Mouse (Mus musculus) liver, postnatal 0 days (tissue): ENCODE measurements at regions not wholly inside any gene's neighbourhood (a gene's known extent, or its start where the extent isn't known, plus 50 kb on each side); places are given as distances from the start of the nearest gene placed in this dataset.
"Not testable (repeated sequence)": the region's sequence is repeated elsewhere in the genome, so short reads cannot be mapped to it uniquely, and the experiment has no call there.

Experiments used
- ATAC-seq: fragments of 200-750 bp; cut with Nextera tagmentation; 2 replicates; pipeline ENCODE4 v1.8.0; 2017; ENCODE audit warnings: mild to moderate bottlenecking, moderate library complexity
- DNase-seq: peaks from one replicate; pipeline ENCODE4 v3.0.0-alpha.2; 2016
- H3K27ac ChIP-seq: fragments of 300-500 bp; sonication (generic); 2 replicates; pipeline ENCODE4 v1.5.1; 2014; ENCODE audit warnings: antibody characterized with exemption, moderate library complexity, mild to moderate bottlenecking, low read depth
- H3K27me3 ChIP-seq: fragments of 300-500 bp; sonication (generic); 2 replicates; pipeline ENCODE4 v1.6.1; 2014; ENCODE audit warnings: low read length, control low read depth, mixed read lengths; ENCODE audit not compliant: insufficient read depth
- H3K36me3 ChIP-seq: fragments of 300-500 bp; sonication (generic); replicated peaks from 2 replicates; pipeline ENCODE4 v1.6.1; 2014; ENCODE audit warnings: mild to moderate bottlenecking, control low read depth, low read length, moderate library complexity, mixed read lengths; ENCODE audit not compliant: insufficient read depth
- H3K4me1 ChIP-seq: fragments of 300-500 bp; sonication (generic); 2 replicates; pipeline ENCODE4 v1.6.1; 2014; ENCODE audit warnings: antibody characterized with exemption, mild to moderate bottlenecking, control low read depth; ENCODE audit not compliant: insufficient read depth
- H3K4me2 ChIP-seq: fragments of 300-500 bp; sonication (generic); 2 replicates; pipeline ENCODE4 v1.6.1; 2014; ENCODE audit warnings: low read depth, mild to moderate bottlenecking, low read length, moderate library complexity, mixed read lengths
- H3K4me3 ChIP-seq: fragments of 300-500 bp; sonication (generic); 2 replicates; pipeline ENCODE4 v1.5.1; 2014; ENCODE audit warnings: low read depth, low read length
- H3K9ac ChIP-seq: fragments of 300-500 bp; sonication (generic); replicated peaks from 2 replicates; pipeline ENCODE4 v1.6.1; 2014; ENCODE audit warnings: mild to moderate bottlenecking, moderate library complexity
- H3K9me3 ChIP-seq: fragments of 300-500 bp; sonication (generic); 2 replicates; pipeline ENCODE4 v1.6.1; 2016; ENCODE audit warnings: mild to moderate bottlenecking, control low read depth, low read length, mixed read lengths
- CTCF ChIP-seq: sonication (generic); IDR thresholded peaks from 2 replicates; pipeline ENCODE4 v1.5.1; 2016; ENCODE audit warnings: antibody characterized with exemption, low read depth
- EP300 ChIP-seq: IDR thresholded peaks from 2 replicates; pipeline ENCODE4 v1.6.1; 2016; ENCODE audit warnings: antibody characterized with exemption, low read depth, mild to moderate bottlenecking
- WGBS: fragments of 180-500 bp; shearing (Covaris S2); extraction: QIAGEN DNeasy Blood & Tissue Kit; methylation state at CpG from one replicate; pipeline ENCODE4 v1.1.7; 2014; ENCODE audit not compliant: insufficient replicate concordance; 5-methylcytosine and 5-hydroxymethylcytosine counted together

GRCm38 (mm10) chr4:64432097-64432496, 385.3 kb upstream of the Tnc start:
- Histone ChIP-seq H3K9me3 (no peaks in the 10 kb centered on the region), H3K4me3 (no peak overlapping the region), H3K9ac (no peak overlapping the region), H3K4me1 (no peaks in the 10 kb centered on the region), H3K36me3 (no peaks in the 10 kb centered on the region), H3K27me3 (no peaks in the 10 kb centered on the region), H3K4me2 (no peak overlapping the region), H3K27ac (no peak overlapping the region)
- ATAC-seq (no peak), DNase-seq (no peak)
- TF ChIP-seq EP300 (no peak), CTCF (no peak)
- WGBS = 69% methylated on average over 1 of the region's 1 CpGs

- H3K27ac ChIP-seq = no peak overlapping the region
- no peak for DNase-seq
- no peak for TF ChIP-seq CTCF
- no peak for TF ChIP-seq EP300
- no peak for ATAC-seq
- no peaks in the 10 kb centered on the region for H3K27me3 ChIP-seq
- no peaks in the 10 kb centered on the region for H3K36me3 ChIP-seq
- H3K4me3 ChIP-seq = no peak overlapping the region
- H3K4me1 ChIP-seq = no peaks in the 10 kb centered on the region
- WGBS = 64% methylated on average over 13 of the region's 13 CpGs
- H3K4me2 ChIP-seq = no peak overlapping the region
- H3K9me3 ChIP-seq = no peaks in the 10 kb centered on the region
- no peak overlapping the region for H3K9ac ChIP-seq
Measured at GRCm38 (mm10) chr4:64437744-64438594, 391.2 kb upstream of the Tnc start.

- DNase-seq (no peak), ATAC-seq (no peak)
- no peaks in the 10 kb centered on the region for H3K4me1 ChIP-seq
- H3K9ac ChIP-seq = no peak overlapping the region
- no peak overlapping the region for H3K4me2 ChIP-seq
- H3K36me3 ChIP-seq = no peaks in the 10 kb centered on the region
- no peak overlapping the region for H3K27ac ChIP-seq
- 41% methylated on average over 1 of the region's 1 CpGs for WGBS
- no peaks in the 10 kb centered on the region for H3K9me3 ChIP-seq
- no peak for TF ChIP-seq EP300
- no peak for TF ChIP-seq CTCF
- no peak overlapping the region for H3K4me3 ChIP-seq
- H3K27me3 ChIP-seq = no peaks in the 10 kb centered on the region
Measured at GRCm38 (mm10) chr4:64451442-64451841, 404.6 kb upstream of the Tnc start.

- H3K4me2 ChIP-seq = no peak overlapping the region
- no peaks in the 10 kb centered on the region for H3K27me3 ChIP-seq
- no peaks in the 10 kb centered on the region for H3K4me1 ChIP-seq
- no peak overlapping the region for H3K9ac ChIP-seq
- no peaks in the 10 kb centered on the region for H3K9me3 ChIP-seq
- TF ChIP-seq EP300 (no peak), CTCF (no peak)
- H3K4me3 ChIP-seq = no peak overlapping the region
- 72% methylated on average over 1 of the region's 1 CpGs for WGBS
- ATAC-seq (no peak), DNase-seq (no peak)
- no peak overlapping the region for H3K27ac ChIP-seq
- H3K36me3 ChIP-seq = no peaks in the 10 kb centered on the region
Measured at GRCm38 (mm10) chr4:64451946-64452345, 405.1 kb upstream of the Tnc start.

- ATAC-seq (no peak), DNase-seq (no peak)
- WGBS = 86% methylated on average over 1 of the region's 1 CpGs
- Histone ChIP-seq H3K27ac (no peak overlapping the region), H3K36me3 (no peaks in the 10 kb centered on the region), H3K4me2 (no peak overlapping the region), H3K27me3 (no peaks in the 10 kb centered on the region), H3K4me3 (no peak overlapping the region), H3K9ac (no peak overlapping the region), H3K4me1 (no peaks in the 10 kb centered on the region), H3K9me3 (no peaks in the 10 kb centered on the region)
- peak; percentile 40 for TF ChIP-seq CTCF
- no peak for TF ChIP-seq EP300
Measured at GRCm38 (mm10) chr4:64492260-64492962, 445.6 kb upstream of the Tnc start.

- not testable (repeated sequence) for DNase-seq, H3K4me3 ChIP-seq, H3K27ac ChIP-seq, H3K4me1 ChIP-seq, H3K27me3 ChIP-seq, H3K36me3 ChIP-seq, H3K9me3 ChIP-seq, H3K4me2 ChIP-seq, H3K9ac ChIP-seq
- peak; percentile 85 for ATAC-seq
Measured at GRCm38 (mm10) chr4:64497759-64498158, 450.9 kb upstream of the Tnc start.
